Mouse (Mus musculus) megakaryocyte, embryonic 14.5 days (primary cell): ENCODE measurements at regions not wholly inside any gene's neighbourhood (a gene's known extent, or its start where the extent isn't known, plus 50 kb on each side); places are given as distances from the start of the nearest gene placed in this dataset.
A peak's percentile ranks its signal among the peaks of the same experiment; 100 is the strongest.

Source experiments
- H3K27me3 ChIP-seq: replicated peaks from 2 replicates; pipeline ENCODE3; 2012; ENCODE audit warnings: inconsistent platforms
- H3K36me3 ChIP-seq: replicated peaks from 2 replicates; pipeline ENCODE3; 2012; ENCODE audit warnings: low read length, inconsistent platforms, mixed read lengths
- H3K4me1 ChIP-seq: 2 replicates; pipeline ENCODE4 v1.6.1; 2012; ENCODE audit warnings: inconsistent platforms
- H3K4me3 ChIP-seq: replicated peaks from 2 replicates; pipeline ENCODE3; 2012; ENCODE audit warnings: moderate library complexity, mild to moderate bottlenecking, inconsistent platforms
- H3K9me3 ChIP-seq: 2 replicates; pipeline ENCODE4 v1.6.1; 2012; ENCODE audit warnings: inconsistent platforms
- FLI1 ChIP-seq: IDR thresholded peaks from 2 replicates; pipeline ENCODE4 v1.6.1; 2012; ENCODE audit warnings: low read length, inconsistent platforms, mixed read lengths
- GATA1 ChIP-seq: IDR thresholded peaks from 3 replicates; pipeline ENCODE4 v1.6.1; 2012; ENCODE audit warnings: mixed read lengths, low read length, inconsistent platforms, borderline replicate concordance

GRCm38 (mm10) chr3:41387469-41388212 lies 167.9 kb upstream of the Jade1 start:
- Histone ChIP-seq H3K36me3 (no peaks in the 10 kb centered on the region), H3K4me1 (no peaks in the 10 kb centered on the region), H3K27me3 (no peaks in the 10 kb centered on the region), H3K9me3 (0 out of 2 replicates have a peak, but pooled peaks cover 3% of the 10 kb centered on the region), H3K4me3 (no peak overlapping the region)
- TF ChIP-seq GATA1 (no peak), FLI1 (no peak)

GRCm38 (mm10) chr3:41386299-41386698 lies 169.2 kb upstream of the Jade1 start:
- Histone ChIP-seq H3K4me1 (no peaks in the 10 kb centered on the region), H3K36me3 (no peaks in the 10 kb centered on the region), H3K27me3 (no peaks in the 10 kb centered on the region), H3K9me3 (0 out of 2 replicates have a peak, but pooled peaks cover 3% of the 10 kb centered on the region), H3K4me3 (no peak overlapping the region)
- TF ChIP-seq FLI1 (no peak), GATA1 (no peak)

GRCm38 (mm10) chr3:41384410-41384809 lies 171.1 kb upstream of the Jade1 start:
- H3K4me1 ChIP-seq: no peaks in the 10 kb centered on the region
- TF ChIP-seq FLI1 (no peak), GATA1 (no peak)
- H3K4me3 ChIP-seq: no peak overlapping the region
- 0 out of 2 replicates have a peak, but pooled peaks cover 3% of the 10 kb centered on the region for H3K9me3 ChIP-seq
- H3K27me3 ChIP-seq: no peaks in the 10 kb centered on the region
- H3K36me3 ChIP-seq: no peaks in the 10 kb centered on the region

- H3K36me3 ChIP-seq: no peaks in the 10 kb centered on the region
- no peak for TF ChIP-seq FLI1
- H3K4me3 ChIP-seq: no peak overlapping the region
- H3K27me3 ChIP-seq: no peaks in the 10 kb centered on the region
- H3K9me3 ChIP-seq: peaks cover 6% of the 10 kb centered on the region
- H3K4me1 ChIP-seq: peaks cover 7% of the 10 kb centered on the region; the same call in 1 of the 2 replicates
These were observed 177.0 kb upstream of the Jade1 start for GRCm38 (mm10) chr3:41378576-41378975.

- H3K9me3 ChIP-seq: peaks cover 5% of the 10 kb centered on the region
- H3K4me3 ChIP-seq: no peak overlapping the region
- no peaks in the 10 kb centered on the region for H3K36me3 ChIP-seq
- no peaks in the 10 kb centered on the region for H3K27me3 ChIP-seq
- H3K4me1 ChIP-seq: peaks cover 7% of the 10 kb centered on the region; the same call in 1 of the 2 replicates
- TF ChIP-seq GATA1: no peak
- TF ChIP-seq FLI1: no peak
These were observed 177.6 kb upstream of the Jade1 start for GRCm38 (mm10) chr3:41377826-41378406.

GRCm38 (mm10) chr3:41376848-41377582 lies 178.5 kb upstream of the Jade1 start:
- peaks cover 8% of the 10 kb centered on the region for H3K9me3 ChIP-seq
- no peaks in the 10 kb centered on the region for H3K36me3 ChIP-seq
- peak overlapping the region; percentile 29 for H3K4me3 ChIP-seq
- H3K27me3 ChIP-seq: no peaks in the 10 kb centered on the region
- H3K4me1 ChIP-seq: peaks cover 7% of the 10 kb centered on the region; the same call in 1 of the 2 replicates
- no peak for TF ChIP-seq FLI1

GRCm38 (mm10) chr3:41375230-41375930 lies 180.2 kb upstream of the Jade1 start:
- TF ChIP-seq FLI1 (no peak), GATA1 (no peak)
- H3K4me1 ChIP-seq: peaks cover 7% of the 10 kb centered on the region; the same call in 1 of the 2 replicates
- H3K36me3 ChIP-seq: no peaks in the 10 kb centered on the region
- no peak overlapping the region for H3K4me3 ChIP-seq
- no peaks in the 10 kb centered on the region for H3K27me3 ChIP-seq
- peaks cover 19% of the 10 kb centered on the region for H3K9me3 ChIP-seq

GRCm38 (mm10) chr3:41373198-41373597 lies 182.3 kb upstream of the Jade1 start:
- TF ChIP-seq FLI1: no peak
- no peak for TF ChIP-seq GATA1
- peaks cover 7% of the 10 kb centered on the region; the same call in 1 of the 2 replicates for H3K4me1 ChIP-seq
- H3K9me3 ChIP-seq: peaks cover 22% of the 10 kb centered on the region
- H3K4me3 ChIP-seq: no peak overlapping the region
- H3K27me3 ChIP-seq: no peaks in the 10 kb centered on the region
- no peaks in the 10 kb centered on the region for H3K36me3 ChIP-seq

GRCm38 (mm10) chr3:41368351-41369101 lies 187.0 kb upstream of the Jade1 start:
- H3K4me3 ChIP-seq: no peak overlapping the region
- no peak for TF ChIP-seq GATA1
- no peak for TF ChIP-seq FLI1
- no peaks in the 10 kb centered on the region for H3K27me3 ChIP-seq
- H3K4me1 ChIP-seq: no peaks in the 10 kb centered on the region
- H3K9me3 ChIP-seq: peaks cover 21% of the 10 kb centered on the region
- no peaks in the 10 kb centered on the region for H3K36me3 ChIP-seq
